Mouse (Mus musculus): ENCODE results near the gene Rab38.

DNA sequence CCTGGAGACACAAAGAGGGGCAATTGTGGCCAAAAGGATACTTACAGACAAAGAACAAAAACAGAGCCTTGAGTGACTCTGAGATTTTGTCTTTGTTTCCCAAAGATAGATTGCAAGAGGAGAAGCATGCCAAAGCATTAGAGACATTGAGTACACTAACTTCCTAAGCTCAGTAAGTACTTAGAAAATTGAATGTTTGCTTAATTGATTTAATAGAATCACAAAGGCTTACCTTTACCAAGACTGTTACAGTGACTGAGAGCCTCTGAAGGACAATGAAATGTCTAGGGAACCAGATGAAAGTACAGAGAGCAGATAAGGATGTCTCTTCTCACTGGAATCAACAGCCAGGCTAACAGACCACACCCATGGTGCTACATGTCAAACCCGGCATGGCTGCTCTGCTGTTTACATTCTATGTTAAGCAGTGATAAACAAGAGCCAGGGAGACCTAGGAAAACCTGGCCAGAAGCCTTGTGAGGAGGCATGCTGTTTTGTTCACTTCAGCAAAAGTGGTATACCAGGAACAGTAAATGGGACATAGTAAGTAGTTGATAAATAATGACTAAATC lies 97.1 kb downstream of the Rab38 start:
- TF ChIP-seq POLR2A (IDR thresholded peaks at IDR 0.05; ENCODE audit: extremely low read depth, insufficient read depth, low read length), result no peak
- no peak for TF ChIP-seq CTCF (IDR thresholded peaks at IDR 0.05; ENCODE audit: extremely low read depth, insufficient read depth, low read length)

Data from cortical plate, adult 2 months (tissue).